Comparison of ENCODE assay signal across 8 mouse cellular contexts in genomic region chr17:31777751-31778150, GRCm38 (mm10).
DNase-seq lines count a peak whose midpoint lies in the region; ATAC-seq and TF ChIP-seq lines count a peak whose summit lies in the region.
"Had no signal": no experiment of that assay in that cellular context is flagged by ENCODE, and none has a peak within 500 bp of the region (broad histone marks: within the 10 kb centered on the region; RNA-seq: fewer than 3 reads in every experiment).

No protein-coding gene starts in this region.

- H3K4me1 ChIP-seq in intestine, embryonic 14.5 days (replicated peaks; ENCODE audit: control insufficient read depth, insufficient read depth, low read length): peaks cover 20% of the 10 kb centered on the region
- peaks cover 5% of the 10 kb centered on the region; the same call in 1 of the 2 replicates for H3K4me1 ChIP-seq in intestine, postnatal 0 days (replicated peaks; ENCODE audit: control insufficient read depth, insufficient read depth, low read length)
- peaks cover 62% of the 10 kb centered on the region for H3K4me1 ChIP-seq in E14TG2a.4 (replicated peaks; ENCODE audit: low read depth, low read length)
- peaks cover 20% of the 10 kb centered on the region for H3K4me1 ChIP-seq in limb, embryonic 12.5 days (replicated peaks)

- no peaks in the 10 kb centered on the region for H3K36me3 ChIP-seq in intestine, embryonic 14.5 days (ENCODE audit: control insufficient read depth, insufficient read depth, low read length)
- no peaks in the 10 kb centered on the region for H3K36me3 ChIP-seq in intestine, postnatal 0 days (ENCODE audit: control insufficient read depth, insufficient read depth)
- no peaks in the 10 kb centered on the region for H3K36me3 ChIP-seq in E14TG2a.4 (ENCODE audit: insufficient read depth, low read length)
- no peaks in the 10 kb centered on the region for H3K36me3 ChIP-seq in limb, embryonic 12.5 days

- DNase-seq in intestine, embryonic 14.5 days (ENCODE audit: low spot score): no peak
- DNase-seq in ZHBTc4 (ENCODE audit: low read depth, low spot score): peak; percentile 39
- no peak for DNase-seq in frontal cortex, adult 2 months (ENCODE audit: extremely low spot score in 1 of 2, low spot score in 1 of 2)

- no peak overlapping the region for H3K4me3 ChIP-seq in intestine, embryonic 14.5 days (ENCODE audit: low read depth, low read length)
- H3K4me3 ChIP-seq in intestine, postnatal 0 days (ENCODE audit: low read depth, low read length): no peak overlapping the region
- 0 out of 2 replicates have a peak overlapping the region, but pooled peaks have one; percentile 1 for H3K4me3 ChIP-seq in E14TG2a.4 (replicated peaks; ENCODE audit: low read length)
- no peak overlapping the region for H3K4me3 ChIP-seq in limb, embryonic 12.5 days (replicated peaks)
- H3K4me3 ChIP-seq: megakaryocyte, embryonic 14.5 days had no signal

- H3K27me3 ChIP-seq in intestine, embryonic 14.5 days (replicated peaks; ENCODE audit: control insufficient read depth, insufficient read depth, low read length): no peaks in the 10 kb centered on the region
- no peaks in the 10 kb centered on the region for H3K27me3 ChIP-seq in intestine, postnatal 0 days (replicated peaks; ENCODE audit: control insufficient read depth, insufficient read depth, low read length)
- H3K27me3 ChIP-seq in E14TG2a.4 (ENCODE audit: insufficient read depth, low read length): no peaks in the 10 kb centered on the region
- no peaks in the 10 kb centered on the region for H3K27me3 ChIP-seq in limb, embryonic 12.5 days

- H3K27ac ChIP-seq in intestine, embryonic 14.5 days (ENCODE audit: low read depth): peak overlapping the region; percentile 84
- H3K27ac ChIP-seq in intestine, postnatal 0 days (ENCODE audit: low read depth, low read length): no peak overlapping the region
- peak overlapping the region; percentile 86 for H3K27ac ChIP-seq in limb, embryonic 12.5 days

- H3K4me2 ChIP-seq in intestine, embryonic 14.5 days (ENCODE audit: low read length): peak overlapping the region; percentile 15; the same call in 1 of the 2 replicates
- no peak overlapping the region for H3K4me2 ChIP-seq in intestine, postnatal 0 days (replicated peaks; ENCODE audit: low read depth)
- no peak overlapping the region for H3K4me2 ChIP-seq in limb, embryonic 12.5 days

- H3K9ac ChIP-seq in intestine, embryonic 14.5 days (ENCODE audit: low read length): no peak overlapping the region
- no peak overlapping the region for H3K9ac ChIP-seq in intestine, postnatal 0 days (ENCODE audit: low read depth, low read length)
- H3K9ac ChIP-seq in limb, embryonic 12.5 days (replicated peaks): no peak overlapping the region

- WGBS in intestine, embryonic 14.5 days: 56% methylated on average over 5 of the region's 5 CpGs
- 59% methylated on average over 5 of the region's 5 CpGs for WGBS in intestine, postnatal 0 days
- 73% methylated on average over 5 of the region's 5 CpGs for WGBS in limb, embryonic 12.5 days

- no peaks in the 10 kb centered on the region for H3K9me3 ChIP-seq in intestine, embryonic 14.5 days (ENCODE audit: control insufficient read depth, low read length)
- no peaks in the 10 kb centered on the region for H3K9me3 ChIP-seq in intestine, postnatal 0 days (ENCODE audit: control insufficient read depth)
- H3K9me3 ChIP-seq in E14TG2a.4 (ENCODE audit: low read length): peaks cover 15% of the 10 kb centered on the region
- H3K9me3 ChIP-seq in limb, embryonic 12.5 days: no peaks in the 10 kb centered on the region

- ATAC-seq in intestine, embryonic 14.5 days (replicated peaks; ENCODE audit: low FRiP score, low TSS enrichment, low read depth): no peak
- ATAC-seq in intestine, postnatal 0 days: no peak
- ATAC-seq in limb, embryonic 12.5 days (ENCODE audit: insufficient number of reproducible peaks, insufficient read depth, low FRiP score, low TSS enrichment, low read depth): no peak
- ATAC-seq in inflammation-experienced regulatory T-cells, adult 6 months: no peak

- no peak for TF ChIP-seq CTCF in intestine, postnatal 0 days (IDR thresholded peaks at IDR 0.05; ENCODE audit: low read depth)
- no peak for TF ChIP-seq CTCF in E14TG2a.4 (conservative IDR thresholded peaks at IDR 0.05; ENCODE audit: low read length)
